Mouse (Mus musculus): Measurements from ENCODE around the gene Fars2. TPM values are rescaled to one million over a fixed set of nuclear protein-coding genes. Genes with fewer than 3 reads are reported as not detected.

Gene Fars2
- polyA plus RNA-seq (2012; rRNA removed) = 37.4 and 76.4 TPM in 2 replicates

GRCm38 (mm10) chr13:36117143-36118014 is at the start of gene Fars2, which contains the start of gene Lyrm4:
Gene Fars2, plus strand, starts transcription at chr13:36117412.
Gene Lyrm4, minus strand, starts transcription at chr13:36117526.

DNA sequence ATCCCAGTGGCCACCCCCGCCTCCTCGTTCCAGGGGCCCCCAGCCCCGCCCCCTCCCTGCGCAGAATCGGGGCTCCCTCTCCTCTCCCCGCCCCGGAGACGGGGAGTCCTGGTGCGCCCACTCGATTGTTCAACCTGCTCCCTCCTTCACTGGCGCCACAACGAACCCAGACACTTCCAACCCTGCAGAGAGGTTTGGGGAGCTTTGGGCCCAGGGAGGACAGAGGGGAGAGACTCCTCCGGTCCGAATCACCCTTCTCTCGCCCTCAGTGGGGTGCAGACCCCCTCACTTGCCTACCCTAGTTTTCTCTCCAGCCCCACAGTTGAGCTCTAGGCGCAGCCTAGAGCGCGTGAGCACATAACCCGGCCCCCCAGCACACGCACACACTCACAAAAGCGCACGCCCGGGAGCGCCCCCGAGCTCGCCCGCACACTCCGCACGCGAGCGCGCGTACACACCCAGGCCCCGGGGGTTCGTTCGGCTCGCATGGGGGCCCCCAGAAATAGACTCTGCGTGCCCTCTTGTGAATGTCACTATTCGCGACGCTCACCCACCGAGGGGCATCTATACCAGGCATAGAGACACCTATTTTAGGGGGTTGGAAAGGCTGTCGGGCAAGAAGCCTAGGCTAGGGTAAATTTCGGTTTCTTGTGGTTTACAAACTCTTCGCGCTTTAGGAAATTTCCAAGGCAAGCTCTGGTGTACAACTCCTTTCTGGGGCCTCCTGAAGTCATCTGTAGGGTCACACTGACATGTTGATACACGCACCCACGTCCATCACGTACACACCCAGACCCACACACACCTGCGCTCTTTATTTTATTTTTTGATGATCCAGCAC is 617.7 kb downstream of the Fars2 start, which contains the start of gene Nrn1:
Nrn1 (minus strand) TSS at position 401 of the 841 bp plus-strand sequence.

Other genes with a start within 250 kb of the Fars2 start
- gene Rpp40, start 211.1 kb upstream of the Fars2 start, polyA plus RNA-seq (2012; rRNA removed) = 4.6 and 5.3 TPM in 2 replicates
- 3.9 and 4.4 TPM in 2 replicates for gene Ppp1r3g, start 158.6 kb upstream of the Fars2 start, polyA plus RNA-seq (2012; rRNA removed)
- 5.4 TPM in 2 replicates for gene Lyrm4, start 114 bp downstream of the Fars2 start, polyA plus RNA-seq (2012; rRNA removed)